Comparison of ENCODE assay signal across 24 mouse cellular contexts in genomic region chr5:53452920-53453319, GRCm38 (mm10).
"Had no signal": no experiment of that assay in that cellular context is flagged by ENCODE, and none has a peak within 500 bp of the region (broad histone marks: within the 10 kb centered on the region; RNA-seq: fewer than 3 reads in every experiment).

No protein-coding gene starts in this region.

- H3K27ac ChIP-seq: gastrocnemius, adult 2 months; heart, embryonic 13.5 days; heart, embryonic 15.5 days; hindbrain, embryonic 13.5 days; hindbrain, embryonic 15.5 days; hindbrain, postnatal 0 days; layer of hippocampus, adult 2 months; left cerebral cortex, adult 2 months; limb, embryonic 10.5 days; limb, embryonic 12.5 days; liver, embryonic 13.5 days had no signal

- H3K4me2 ChIP-seq: heart, embryonic 11.5 days; heart, embryonic 13.5 days; heart, embryonic 15.5 days; hindbrain, embryonic 13.5 days; hindbrain, embryonic 15.5 days; limb, embryonic 12.5 days; liver, embryonic 11.5 days; liver, embryonic 13.5 days had no signal

- H3K9ac ChIP-seq: heart, embryonic 13.5 days; heart, embryonic 15.5 days; hindbrain, embryonic 13.5 days; hindbrain, embryonic 15.5 days; limb, embryonic 12.5 days; liver, embryonic 13.5 days had no signal

- H3K4me3 ChIP-seq: gastrocnemius, adult 2 months; heart, embryonic 13.5 days; heart, embryonic 15.5 days; hindbrain, embryonic 13.5 days; hindbrain, embryonic 15.5 days; layer of hippocampus, adult 2 months; left cerebral cortex, adult 2 months; limb, embryonic 10.5 days; limb, embryonic 12.5 days; liver, embryonic 13.5 days had no signal

- H3K9me3 ChIP-seq: heart, embryonic 13.5 days; heart, embryonic 15.5 days; hindbrain, embryonic 13.5 days; hindbrain, embryonic 15.5 days; limb, embryonic 10.5 days; limb, embryonic 12.5 days; liver, embryonic 13.5 days had no signal

- H3K4me1 ChIP-seq: heart, embryonic 15.5 days; hindbrain, embryonic 13.5 days; hindbrain, embryonic 15.5 days had no signal

- H3K36me3 ChIP-seq: heart, embryonic 13.5 days; heart, embryonic 15.5 days; hindbrain, embryonic 13.5 days; hindbrain, embryonic 15.5 days; limb, embryonic 10.5 days; limb, embryonic 12.5 days; liver, embryonic 13.5 days had no signal

- DNase-seq: gastrocnemius, adult 2 months; gastrocnemius, postnatal 10 days; gastrocnemius, postnatal 25 days; heart, adult 18-20 months; heart, postnatal 14 days; heart, postnatal 36 days; kidney, adult 2 months; kidney, postnatal 10 days; kidney, postnatal 25 days; kidney, postnatal 4 days; liver; liver, embryonic 13.5 days had no signal

- H3K27me3 ChIP-seq: heart, embryonic 13.5 days; heart, embryonic 15.5 days; hindbrain, embryonic 13.5 days; hindbrain, embryonic 15.5 days; limb, embryonic 12.5 days; liver, embryonic 13.5 days had no signal

- ATAC-seq: hindbrain, postnatal 0 days; intestine, embryonic 16.5 days had no signal
